Mouse (Mus musculus) heart, postnatal 25 days (tissue): ENCODE results near the gene Sema4f. TPM values are rescaled to one million over a fixed set of nuclear protein-coding genes. Genes with fewer than 3 reads are reported as not detected.

Source experiments
- DNase-seq: peaks from one replicate; pipeline ENCODE4 v3.0.0; 2022; ENCODE audit warnings: low spot score
- intact Hi-C: fragments of 180-260 bp; cut with DNase I; formaldehyde crosslinking; loops from one replicate; pipeline ENCODE4 v1.15.1; 2025
- total RNA-seq, 2 experiments: library from RNA; stranded (reverse); gene quantifications; 2 replicates each; pipeline ENCODE4 v1.2.3; 2021

The Sema4f gene
- total RNA-seq, 2 experiments from 2014 or later = 0.34 to 0.47 TPM

DNA sequence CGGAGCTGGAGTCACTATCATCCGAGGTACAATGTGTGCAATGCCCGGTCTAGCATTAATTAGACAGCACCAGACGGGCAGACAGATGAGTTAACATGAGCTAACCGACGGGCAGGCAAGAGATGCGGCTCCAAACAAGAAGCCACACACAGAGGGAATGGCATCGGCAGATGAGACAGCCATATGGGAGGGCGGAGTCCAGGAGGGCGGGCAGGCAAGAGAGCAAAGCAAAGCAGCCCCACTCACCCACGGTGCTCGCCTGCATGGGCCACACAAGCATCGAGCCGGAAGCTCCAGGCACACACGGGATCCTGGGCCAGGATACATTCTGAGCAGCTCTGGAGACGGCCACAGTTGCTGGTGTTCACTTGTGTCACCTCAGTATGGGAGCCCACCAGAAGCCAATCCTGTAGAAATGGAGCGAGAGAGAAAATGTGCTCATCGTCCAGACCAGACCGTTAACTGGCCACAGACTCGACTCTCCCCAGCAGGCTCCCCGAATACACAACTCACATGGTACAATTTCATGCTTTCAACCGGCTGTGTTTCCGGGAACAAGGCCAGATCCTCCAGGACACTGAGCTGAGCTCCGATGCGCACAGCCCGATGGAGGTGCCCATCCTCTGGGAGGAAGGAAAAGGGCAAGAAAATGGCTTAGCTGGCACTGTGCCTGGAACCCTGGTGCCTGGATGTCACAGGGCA, 22.3 kb downstream of the Sema4f start:
- no peak for DNase-seq
- intact Hi-C loops = no loop called here

DNA sequence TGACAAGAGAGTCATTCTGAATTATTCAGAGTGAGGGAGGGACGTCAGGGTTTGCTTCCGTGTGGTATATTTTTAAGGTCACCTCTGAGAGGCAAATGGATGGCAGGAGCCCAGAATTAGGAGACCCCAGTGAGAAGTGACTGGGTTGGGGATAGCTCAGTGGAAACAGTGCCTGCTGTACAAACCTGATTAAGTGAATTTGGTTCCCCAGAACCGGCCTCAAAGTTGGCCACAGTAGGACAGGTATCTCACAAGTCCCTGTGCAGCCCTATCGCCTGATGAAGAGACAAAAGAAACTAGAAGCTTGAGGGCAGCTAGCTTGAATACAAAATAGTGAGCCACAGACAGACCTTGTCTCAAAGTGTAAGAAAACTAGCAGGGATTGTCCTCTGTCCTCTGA, 23.1 kb downstream of the Sema4f start:
- intact Hi-C loops = no loop called here
- DNase-seq = no peak

DNA sequence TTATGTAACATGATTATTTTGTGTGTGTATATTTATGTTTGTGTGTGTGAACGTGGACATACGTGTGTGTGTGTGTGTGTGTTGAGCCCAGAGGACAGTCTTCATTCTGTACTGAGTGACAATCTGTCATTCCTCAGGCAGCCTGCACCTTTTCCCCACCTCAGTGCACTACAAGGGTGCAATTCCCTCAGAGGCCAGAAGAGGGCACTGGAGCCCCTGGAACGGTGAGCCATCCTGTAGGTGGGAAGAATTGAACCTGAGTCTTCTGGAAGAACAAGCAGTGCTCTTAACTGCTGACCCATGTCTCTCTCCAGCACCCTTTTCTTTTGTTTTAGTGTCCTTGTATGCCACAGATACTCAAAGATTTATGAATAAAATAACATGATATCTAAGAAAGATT, 23.7 kb downstream of the Sema4f start:
- intact Hi-C loops = no loop called here

DNA sequence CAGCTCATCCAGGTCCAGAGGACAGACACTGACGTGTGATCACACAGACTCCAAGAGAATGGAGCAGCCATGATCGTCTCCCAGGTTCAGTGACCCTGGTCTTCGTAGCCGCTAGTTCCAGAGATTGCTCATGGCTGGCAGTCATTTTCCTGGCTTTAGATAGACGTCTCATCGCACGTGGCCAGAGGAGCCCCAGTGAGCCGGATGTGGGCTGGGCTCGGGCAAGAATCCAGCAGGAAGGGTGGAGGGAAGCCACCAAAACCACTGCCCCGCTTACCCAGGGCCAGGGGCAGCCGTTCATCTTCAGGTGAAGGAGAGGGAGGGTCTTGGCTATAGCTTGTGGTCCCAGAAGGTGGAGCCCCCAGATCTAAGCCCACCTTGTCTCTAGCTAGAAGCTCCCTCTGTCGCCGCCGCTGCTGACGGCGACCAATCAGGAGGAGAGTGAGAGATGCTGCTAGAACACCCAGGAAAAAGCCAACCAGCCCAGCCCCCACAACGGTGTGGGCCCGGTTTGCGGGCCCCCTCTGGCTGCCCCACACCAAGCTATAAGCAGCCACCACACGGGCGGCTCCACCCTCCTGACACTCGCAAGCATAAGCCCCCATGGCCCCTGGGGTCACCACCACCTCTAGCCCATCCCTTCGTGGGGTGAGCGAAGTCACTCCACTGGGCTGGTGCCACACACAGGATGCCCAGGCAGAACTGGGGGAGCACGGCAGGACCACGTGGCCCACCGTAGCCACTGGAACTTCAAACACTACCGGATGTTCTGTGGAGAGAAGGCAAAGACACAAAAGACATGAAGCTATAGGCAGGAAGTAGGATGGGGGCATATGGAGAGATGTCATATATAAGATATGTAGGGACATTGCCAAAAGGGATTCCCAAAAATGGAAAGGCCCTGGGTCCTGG, 26.0 kb downstream of the Sema4f start:
- intact Hi-C loops = no loop called here
- DNase-seq = no peak

More for the DNA sequence above, 23.7 kb downstream of the Sema4f start:
- no peak for DNase-seq

DNA sequence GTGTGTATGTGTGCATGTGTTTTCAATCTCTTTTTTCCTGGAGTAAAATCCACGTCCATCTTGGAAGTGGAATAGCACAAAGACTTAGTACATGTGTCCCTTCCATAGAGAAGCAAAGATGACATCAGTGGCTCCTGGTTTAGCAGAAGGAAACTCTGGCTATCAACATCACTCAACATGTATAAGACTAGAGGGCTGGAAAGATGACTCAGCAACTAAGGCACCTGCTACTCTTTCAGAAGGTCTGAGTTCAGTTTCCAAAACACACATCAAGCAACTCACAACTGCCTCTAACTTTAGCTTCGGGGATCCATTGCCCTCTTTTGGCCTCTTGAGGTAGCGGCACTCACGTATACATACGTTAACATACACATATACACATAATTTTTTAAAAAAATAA, 28.3 kb downstream of the Sema4f start:
- no peak for DNase-seq
- intact Hi-C loops = no loop called here

DNA sequence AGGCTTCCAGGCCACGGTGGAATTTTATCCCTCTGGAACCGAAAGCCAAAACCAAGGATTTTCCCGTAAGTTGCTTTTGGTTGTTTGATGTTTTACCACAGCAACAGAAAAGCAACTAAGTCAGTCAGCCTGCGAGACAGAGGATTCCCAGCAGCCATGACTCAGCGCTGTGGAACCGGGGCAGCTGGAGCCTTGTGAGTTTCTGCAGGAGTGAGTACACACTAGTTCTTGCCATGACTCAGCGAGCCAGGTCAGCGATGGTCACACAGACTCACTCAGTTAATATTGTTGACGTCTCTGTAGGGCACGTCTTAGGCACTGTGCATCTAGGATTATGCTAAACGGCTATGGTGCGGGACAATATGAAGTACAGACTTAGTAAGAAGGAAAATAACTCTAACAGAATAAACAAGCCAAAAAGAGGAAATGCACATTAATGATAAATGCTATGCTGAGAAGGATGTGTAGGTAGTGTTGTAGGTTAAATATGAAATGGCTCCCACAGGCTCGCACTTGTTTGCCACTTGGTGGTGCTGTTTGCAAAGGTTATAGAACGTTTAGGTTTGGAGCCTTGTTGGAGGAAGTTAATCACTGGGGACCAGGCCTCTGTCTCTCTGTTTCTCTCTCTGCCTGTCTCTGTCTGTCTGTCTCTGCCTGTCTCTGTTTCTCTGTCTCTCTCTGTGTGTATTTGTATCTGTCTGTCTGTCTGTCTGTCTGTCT, 30.3 kb downstream of the Sema4f start:
- intact Hi-C loops = no loop called here

DNA sequence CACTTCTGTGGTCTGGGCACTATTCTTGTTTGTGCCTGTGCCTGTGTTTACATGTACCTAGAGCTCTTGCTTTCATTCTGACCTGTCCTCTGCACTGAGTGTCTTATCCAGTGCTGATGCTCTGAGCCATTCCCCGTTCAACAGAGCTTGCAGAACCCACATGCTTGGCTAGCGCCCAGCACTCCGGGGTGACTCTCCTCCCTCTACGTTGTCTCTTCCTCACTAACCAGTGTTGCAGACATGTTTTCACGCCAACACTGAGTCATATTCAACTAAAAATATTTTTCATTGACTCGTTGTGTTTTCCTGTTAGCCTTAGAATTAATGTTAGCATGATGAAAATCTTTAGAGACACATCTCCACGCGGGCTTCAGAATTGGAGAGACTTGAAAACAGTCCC, 31.5 kb downstream of the Sema4f start:
- intact Hi-C loops = no loop called here
- no peak for DNase-seq

More for the DNA sequence above, 30.3 kb downstream of the Sema4f start:
- no peak for DNase-seq

DNA sequence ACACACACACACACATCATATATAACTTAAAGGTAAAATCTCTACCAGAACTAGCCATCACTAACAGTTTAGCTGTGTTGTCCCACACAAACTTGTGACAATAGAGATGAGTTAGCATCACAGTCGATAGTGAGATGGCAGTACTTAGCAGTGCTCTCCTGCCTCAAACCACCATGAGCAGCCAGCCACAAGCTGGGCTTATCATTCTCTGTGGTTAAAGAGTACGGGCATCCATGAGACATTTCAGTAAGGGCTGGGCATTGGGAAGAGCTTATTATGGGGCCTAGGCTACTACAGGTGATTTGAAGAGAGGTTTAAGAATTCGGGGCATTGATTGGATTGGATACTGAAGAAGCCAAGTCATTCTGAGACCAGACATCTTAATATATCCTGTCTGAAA, 32.6 kb downstream of the Sema4f start:
- DNase-seq = no peak
- intact Hi-C loops = no loop called here

DNA sequence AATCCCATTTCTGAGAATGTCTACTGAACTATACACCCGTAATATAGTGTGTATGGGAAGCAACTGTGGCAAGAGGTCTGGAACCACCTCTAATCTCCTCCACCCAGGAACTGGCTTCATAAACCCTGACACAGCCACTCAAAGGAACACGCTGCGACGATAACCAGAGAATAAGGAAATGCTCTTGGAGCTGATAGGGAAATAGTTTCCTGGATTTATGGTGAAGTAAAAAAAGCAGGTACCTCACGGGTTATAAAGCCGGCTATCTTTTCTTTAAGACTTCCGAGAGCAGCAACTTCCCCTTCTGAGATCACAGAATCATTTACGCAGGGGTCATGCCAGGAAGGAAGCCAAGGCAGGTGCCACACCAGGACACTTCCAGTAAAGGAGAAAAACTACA, 37.0 kb downstream of the Sema4f start:
- intact Hi-C loops = no loop called here
- DNase-seq = no peak

DNA sequence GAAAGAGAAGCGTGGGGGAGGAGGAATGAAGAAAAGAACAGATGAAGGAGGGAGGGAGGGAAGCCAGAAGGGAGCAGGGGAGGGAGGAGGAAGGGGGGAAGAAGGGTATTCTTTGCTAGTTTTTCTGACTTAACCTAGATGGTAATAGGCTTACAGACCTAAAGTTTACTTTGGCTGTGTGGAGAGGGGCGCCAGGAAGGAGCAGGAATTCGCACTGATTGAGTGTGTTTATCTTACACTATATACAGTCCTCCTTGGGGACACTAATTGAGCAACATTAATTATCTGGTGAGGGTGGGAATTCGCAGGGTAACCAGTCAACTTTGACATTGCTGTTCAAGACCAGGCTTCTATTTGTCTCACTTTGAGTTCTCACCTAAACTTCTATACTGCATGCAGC, 40.8 kb downstream of the Sema4f start:
- intact Hi-C loops = no loop called here
- no peak for DNase-seq

DNA sequence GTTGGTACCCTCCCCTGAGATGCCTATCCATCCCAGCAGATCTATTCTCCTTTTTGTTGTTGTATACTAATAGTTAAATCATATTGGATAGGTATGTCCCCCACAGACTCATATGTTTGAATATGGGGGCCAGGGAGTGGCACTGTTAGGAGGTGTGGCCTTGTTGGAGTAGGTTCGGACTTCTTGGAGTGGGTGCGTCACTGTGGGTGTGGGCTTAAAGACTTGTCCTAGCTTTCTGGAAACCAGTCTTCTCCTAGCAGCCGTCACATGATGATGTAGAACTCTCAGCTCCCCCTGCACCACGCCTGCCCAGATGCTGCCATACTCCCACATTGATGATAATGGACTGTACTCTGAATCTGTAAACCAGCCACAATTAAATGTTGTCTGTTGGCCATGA, 41.3 kb downstream of the Sema4f start:
- DNase-seq = no peak
- intact Hi-C loops = no loop called here

DNA sequence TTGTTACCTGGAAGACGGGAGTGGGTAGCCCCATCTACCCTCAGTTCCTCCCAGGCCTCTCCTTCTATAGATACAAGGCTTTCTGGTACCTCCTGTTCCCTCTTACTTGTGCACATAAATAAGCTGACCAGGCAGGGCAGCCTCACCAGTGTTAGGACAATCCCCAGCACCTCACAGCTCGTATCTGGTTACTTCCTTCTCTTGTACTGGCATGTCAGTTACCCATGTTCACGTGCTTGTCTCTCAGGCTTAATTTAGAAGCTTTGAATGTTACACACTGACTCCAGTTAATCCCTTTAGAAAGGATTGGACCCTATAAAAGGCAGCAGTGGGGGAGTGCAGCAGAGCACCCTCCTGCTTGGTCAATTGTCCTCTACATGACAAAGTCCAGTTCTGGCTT, 42.3 kb downstream of the Sema4f start:
- no peak for DNase-seq
- intact Hi-C loops = no loop called here

DNA sequence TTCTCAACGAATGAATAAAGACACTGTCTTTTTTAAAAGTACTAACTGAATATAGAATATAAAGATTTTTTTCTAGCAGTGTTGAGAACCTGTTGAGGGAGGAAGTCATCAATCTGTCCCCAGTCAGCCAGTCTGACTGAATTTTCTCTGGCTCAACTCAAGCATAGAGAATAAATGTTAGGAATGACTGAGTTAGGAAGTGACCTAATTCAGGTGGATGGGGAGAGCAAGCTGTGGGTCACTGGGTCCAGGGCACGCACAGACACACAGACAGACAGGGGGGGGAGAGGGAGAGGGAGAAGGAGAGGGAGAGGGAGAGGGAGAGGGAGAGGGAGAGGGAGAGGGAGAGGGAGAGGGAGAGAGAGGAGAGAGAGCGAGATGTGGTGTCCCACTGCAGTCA, 46.2 kb downstream of the Sema4f start:
- intact Hi-C loops = no loop called here
- no peak for DNase-seq

DNA sequence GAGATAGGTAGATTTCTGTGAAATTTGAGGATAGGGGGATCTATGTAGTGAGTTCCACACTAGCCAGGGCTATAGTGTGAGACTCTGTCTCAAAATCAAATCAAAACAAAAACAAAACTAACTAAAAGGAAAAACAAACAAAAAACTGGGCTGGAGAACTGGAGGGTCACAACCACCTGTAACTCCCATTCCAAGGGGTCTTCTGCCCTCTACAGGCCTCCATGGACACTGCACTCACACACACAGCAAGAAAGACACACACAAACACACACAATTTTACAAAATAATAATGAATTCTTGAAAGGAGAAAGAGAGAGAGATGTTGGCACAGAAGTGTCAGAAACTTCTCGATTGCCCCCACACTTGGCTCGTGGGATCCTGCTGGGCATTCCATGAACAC, 47.0 kb downstream of the Sema4f start:
- intact Hi-C loops = no loop called here
- no peak for DNase-seq

DNA sequence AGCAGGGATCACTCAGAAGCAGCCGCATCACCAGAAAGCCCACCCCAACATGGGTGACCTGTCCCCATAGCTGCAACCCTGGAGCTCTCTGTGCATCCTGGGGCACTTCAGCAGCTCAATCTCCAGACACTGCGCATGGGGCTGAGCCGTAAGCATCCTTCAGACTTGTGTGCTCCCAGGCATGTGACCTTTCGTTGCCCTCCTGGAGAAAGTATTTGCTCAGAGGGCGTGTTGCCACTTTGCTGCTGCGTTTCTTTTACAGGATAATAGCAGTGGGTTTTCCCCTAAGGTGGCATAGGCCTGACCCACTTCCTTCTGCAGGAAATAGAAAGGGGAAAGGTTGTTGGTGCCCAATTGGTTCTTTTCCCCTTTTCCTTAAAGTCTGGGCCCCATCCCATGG, 48.1 kb downstream of the Sema4f start:
- intact Hi-C loops = no loop called here
- DNase-seq = no peak

DNA sequence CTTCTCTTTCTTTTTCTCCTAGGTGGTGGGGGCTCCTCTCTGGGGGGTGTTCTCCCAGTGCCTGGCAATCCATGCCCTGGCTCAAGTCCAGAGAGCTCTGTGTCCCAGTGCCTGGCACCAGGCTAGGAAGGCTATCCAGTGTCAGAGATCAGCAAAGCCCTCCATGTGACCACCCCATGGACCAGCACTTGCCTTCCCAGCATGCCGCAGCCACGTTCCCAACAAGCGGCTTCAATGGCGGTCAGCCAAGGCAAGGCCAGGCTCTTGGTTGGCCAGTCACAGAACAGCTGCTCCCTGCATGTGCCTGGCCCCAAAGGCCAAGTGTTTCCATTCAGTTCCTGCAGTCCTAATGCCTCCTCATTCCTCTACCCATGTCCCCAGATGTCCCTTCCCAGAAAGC, 53.2 kb downstream of the Sema4f start:
- intact Hi-C loops = no loop called here
- DNase-seq = no peak

DNA sequence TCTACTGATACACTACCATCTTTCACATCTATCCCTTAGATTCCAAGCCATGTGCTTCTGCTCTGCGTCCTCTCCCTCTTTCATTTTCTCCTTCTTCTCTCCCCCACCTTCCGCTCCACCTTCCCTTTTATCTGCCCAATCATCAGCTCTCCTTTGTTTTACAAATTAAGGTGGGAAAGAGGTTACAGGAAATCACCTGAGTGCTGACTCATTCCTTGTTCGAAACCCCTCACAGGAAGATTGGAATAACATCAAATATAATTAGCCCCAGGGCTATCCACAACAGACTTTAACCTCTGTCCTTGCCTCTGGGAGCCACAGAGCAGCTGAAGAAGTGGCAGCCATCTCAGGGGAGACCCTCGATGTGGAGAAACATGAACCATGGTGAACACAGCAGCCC, 53.7 kb downstream of the Sema4f start:
- no peak for DNase-seq
- intact Hi-C loops = no loop called here

DNA sequence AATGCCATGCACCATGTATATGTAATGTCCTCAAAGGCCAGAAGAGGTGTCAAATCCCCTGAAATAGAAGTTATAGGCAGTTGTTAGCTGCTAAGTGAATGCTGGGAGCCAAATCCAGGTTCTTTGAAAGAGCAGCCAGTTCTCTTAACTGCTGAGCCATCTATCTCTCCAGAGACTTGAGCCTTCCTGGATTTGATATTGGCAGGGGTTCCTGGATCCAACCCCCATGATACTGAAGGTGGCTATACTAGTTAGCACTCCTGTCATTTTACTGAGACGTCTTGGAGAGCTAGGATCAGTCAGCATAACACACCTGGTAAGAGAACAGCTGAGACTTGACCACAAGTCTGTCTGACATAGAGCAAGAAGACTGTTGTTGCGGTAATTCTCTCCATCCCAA, 54.1 kb downstream of the Sema4f start:
- no peak for DNase-seq
- intact Hi-C loops = no loop called here

DNA sequence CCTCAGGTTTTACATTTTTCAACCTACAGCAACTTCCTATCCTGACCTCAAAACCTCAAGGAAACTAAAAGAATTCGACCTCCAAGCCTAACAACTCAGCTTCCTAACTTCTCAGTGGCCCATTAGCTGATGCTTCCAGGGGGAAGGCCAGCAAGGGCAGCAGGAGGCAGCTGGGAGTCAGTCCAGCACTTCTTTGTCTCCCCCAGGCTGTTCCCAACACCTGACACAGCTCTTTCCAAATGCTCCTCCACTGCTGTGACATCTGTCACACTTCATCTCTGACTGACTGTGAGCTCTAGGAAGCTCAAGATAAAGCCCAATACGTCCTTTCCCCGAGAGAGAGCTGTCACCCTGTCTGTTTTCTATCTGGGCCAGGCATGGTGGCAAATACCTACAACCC, 55.0 kb downstream of the Sema4f start:
- intact Hi-C loops = no loop called here
- no peak for DNase-seq

DNA sequence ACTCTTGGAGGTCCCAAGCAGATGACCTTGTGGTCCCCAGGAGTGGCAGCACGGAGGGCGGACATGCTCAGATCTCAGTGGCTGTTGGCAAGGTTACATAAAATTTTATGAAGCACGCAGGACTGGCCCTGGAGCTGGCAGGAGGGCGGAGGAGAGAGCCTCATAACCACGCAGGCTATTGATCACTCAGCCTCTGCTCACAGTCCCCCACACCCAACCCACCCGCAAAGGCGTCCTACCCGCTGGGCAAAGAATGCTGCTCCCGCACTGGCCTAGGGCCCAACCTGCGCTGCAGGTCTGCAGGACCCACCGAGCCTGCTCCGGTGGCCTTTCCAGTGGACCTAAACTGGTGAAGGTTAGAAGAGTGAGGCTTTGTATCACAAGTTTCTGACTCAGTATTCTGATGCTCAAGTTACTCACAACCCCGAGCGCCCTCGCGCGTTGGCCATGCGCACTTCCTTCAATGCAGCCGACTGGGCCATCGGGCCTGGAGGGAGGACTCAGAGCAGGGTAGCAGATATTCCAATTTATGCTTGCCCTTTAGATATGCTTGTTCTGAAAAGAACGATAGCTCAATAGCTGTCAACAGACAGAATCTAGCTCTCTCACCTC, 58.0 kb downstream of the Sema4f start:
- intact Hi-C loops = loop anchor here (2.0 kb wide), 1 partner anchor 141 kb away; no protein-coding TSS in a partner anchor
- no peak for DNase-seq
